Comparison of ENCODE assay signal across 8 mouse cellular contexts in genomic region chr4:133887672-133888453, GRCm38 (mm10). TPM values are rescaled to one million over a fixed set of nuclear protein-coding genes. Genes with fewer than 3 reads are reported as not detected.
DNase-seq lines count a peak whose midpoint lies in the region; ATAC-seq and TF ChIP-seq lines count a peak whose summit lies in the region.

Gene Rps6ka1, minus strand, starts transcription at chr4:133887797.

- DNase-seq in R1 (ENCODE audit: low read depth, low spot score), result peak; percentile 96
- DNase-seq in cerebellum, postnatal 25 days, result peak; percentile 88 to 92
- peak; percentile 36 to 51 for DNase-seq in frontal cortex, postnatal 25 days (ENCODE audit: low spot score in 2 of 2)
- DNase-seq in layer of hippocampus, postnatal 14 days (ENCODE audit: low spot score in 2 of 2), result peak; percentile 60 to 68
- DNase-seq in lung, postnatal 0 days (ENCODE audit: low spot score), result peak; percentile 83
- peak; percentile 64 for DNase-seq in ovary, postnatal 14 days (ENCODE audit: low spot score)
- DNase-seq in urinary bladder, adult 2 months (ENCODE audit: low spot score), result peak; percentile 65

- H3K4me2 ChIP-seq in hindbrain, embryonic 12.5 days (replicated peaks), result peak within 1 kb of the TSS; percentile 97
- H3K4me2 ChIP-seq in lung, postnatal 0 days (replicated peaks; ENCODE audit: low read depth, low read length), result peak within 1 kb of the TSS; percentile 94

- under 1% methylated on average over 53 of the region's 61 CpGs for WGBS in hindbrain, embryonic 12.5 days
- 1% methylated on average over 42 of the region's 61 CpGs for WGBS in lung, postnatal 0 days

- peak within 1 kb of the TSS; percentile 86 for H3K27ac ChIP-seq in hindbrain, embryonic 12.5 days
- peak within 1 kb of the TSS; percentile 86 for H3K27ac ChIP-seq in lung, postnatal 0 days (ENCODE audit: low read length)

- peaks cover 18% of the 10 kb centered on the region for H3K4me1 ChIP-seq in hindbrain, embryonic 12.5 days
- peaks cover 5% of the 10 kb centered on the region; the same call in 1 of the 2 replicates for H3K4me1 ChIP-seq in lung, postnatal 0 days (ENCODE audit: insufficient read depth, low read depth, low read length)

- TF ChIP-seq EP300 in lung, postnatal 0 days (IDR thresholded peaks at IDR 0.05), result no peak

- H3K36me3 ChIP-seq in hindbrain, embryonic 12.5 days, result no peaks in the 10 kb centered on the region
- H3K36me3 ChIP-seq in lung, postnatal 0 days (ENCODE audit: insufficient read depth, low read length), result no peaks in the 10 kb centered on the region

- peak; percentile 66 for TF ChIP-seq CTCF in lung, postnatal 0 days (IDR thresholded peaks at IDR 0.05)

- peak within 1 kb of the TSS; percentile 90 for H3K9ac ChIP-seq in hindbrain, embryonic 12.5 days
- peak within 1 kb of the TSS; percentile 74 for H3K9ac ChIP-seq in lung, postnatal 0 days (replicated peaks; ENCODE audit: low read depth)

- 0 out of 2 replicates have a peak, but pooled peaks cover 3% of the 10 kb centered on the region for H3K27me3 ChIP-seq in hindbrain, embryonic 12.5 days
- H3K27me3 ChIP-seq in lung, postnatal 0 days (replicated peaks; ENCODE audit: insufficient read depth, low read length), result no peaks in the 10 kb centered on the region

- ATAC-seq in hindbrain, embryonic 12.5 days (ENCODE audit: low FRiP score), result peak; percentile 92
- ATAC-seq in lung, postnatal 0 days, result peak; percentile 84

- peak within 1 kb of the TSS; percentile 85 for H3K4me3 ChIP-seq in hindbrain, embryonic 12.5 days
- peak within 1 kb of the TSS; percentile 81 for H3K4me3 ChIP-seq in lung, postnatal 0 days (ENCODE audit: low read depth, low read length)

- no peaks in the 10 kb centered on the region for H3K9me3 ChIP-seq in hindbrain, embryonic 12.5 days (replicated peaks)
- no peaks in the 10 kb centered on the region for H3K9me3 ChIP-seq in lung, postnatal 0 days (ENCODE audit: low read length)

RNA-seq across cellular contexts. Expression of gene Rps6ka1, which starts in this region (rescaled TPM):
- polyA plus RNA-seq in hindbrain, embryonic 12.5 days (2016; fragmentation: Nextera tagmentation; extraction: Ambion mirVana), result 30.3 and 37.4 TPM in 2 replicates
- 10 to 100 TPM; 13.6 to 14.4 TPM for total RNA-seq in layer of hippocampus, postnatal 14 days (2021)
- 36.2 and 38.0 TPM in 2 replicates for polyA plus RNA-seq in lung, postnatal 0 days (2015; fragmentation: Nextera tagmentation; extraction: Ambion mirVana)
- 15.9 and 17.9 TPM in 2 replicates for polyA plus RNA-seq in urinary bladder, adult 2 months (2012; rRNA removed)

Comparison
In these comparisons a context has a peak if more than half of its experiments do, and no peak if none do; other contexts are left out.
1. Peak in every context shown above with its lines: DNase-seq, ATAC-seq, H3K4me3 ChIP-seq and H3K27ac ChIP-seq.
2. DNase-seq: peak in every context shown above with its lines; median percentile 96 in R1; 90 in cerebellum, postnatal 25 days; 83 in lung, postnatal 0 days; 65 in urinary bladder, adult 2 months; 64 in layer of hippocampus, postnatal 14 days; 64 in ovary, postnatal 14 days; 44 in frontal cortex, postnatal 25 days.